Mouse (Mus musculus) midbrain, embryonic 11.5 days (tissue): ENCODE measurements at regions not wholly inside any gene's neighbourhood (a gene's known extent, or its start where the extent isn't known, plus 50 kb on each side); places are given as distances from the start of the nearest gene placed in this dataset.

ENCODE experiments used
- ATAC-seq: fragments of 200-750 bp; cut with Nextera tagmentation; 2 replicates; pipeline ENCODE4 v1.8.0; 2017; ENCODE audit warnings: moderate TSS enrichment, moderate library complexity; ENCODE audit not compliant: low FRiP score
- DNase-seq: peaks from one replicate; pipeline ENCODE4 v3.0.0; 2015; ENCODE audit warnings: low spot score; ENCODE audit errors: missing footprints
- H3K27ac ChIP-seq: fragments of 300-500 bp; sonication (generic); 2 replicates; pipeline ENCODE4 v1.5.1; 2014; ENCODE audit warnings: low read depth, low read length
- H3K27me3 ChIP-seq: fragments of 300-500 bp; sonication (generic); 2 replicates; pipeline ENCODE4 v1.6.1; 2014; ENCODE audit warnings: mild to moderate bottlenecking, low read length, moderate library complexity, mixed read lengths; ENCODE audit not compliant: control insufficient read depth, insufficient read depth
- H3K36me3 ChIP-seq: fragments of 300-500 bp; sonication (generic); 2 replicates; pipeline ENCODE4 v1.6.1; 2014; ENCODE audit warnings: mild to moderate bottlenecking, low read length, moderate library complexity, mixed read lengths; ENCODE audit not compliant: control insufficient read depth, insufficient read depth
- H3K4me1 ChIP-seq: fragments of 300-500 bp; sonication (generic); 2 replicates; pipeline ENCODE4 v1.6.1; 2014; ENCODE audit warnings: low read length; ENCODE audit not compliant: control insufficient read depth, insufficient read depth
- H3K4me2 ChIP-seq: fragments of 300-500 bp; sonication (generic); 2 replicates; pipeline ENCODE4 v1.6.1; 2014; ENCODE audit warnings: mild to moderate bottlenecking, moderate library complexity
- H3K4me3 ChIP-seq: fragments of 300-500 bp; sonication (generic); 2 replicates; pipeline ENCODE4 v1.5.1; 2014; ENCODE audit warnings: low read depth, low read length
- H3K9ac ChIP-seq: fragments of 300-500 bp; sonication (generic); 2 replicates; pipeline ENCODE4 v1.6.1; 2014; ENCODE audit warnings: low read length
- H3K9me3 ChIP-seq: fragments of 300-500 bp; sonication (generic); 2 replicates; pipeline ENCODE4 v1.6.1; 2016; ENCODE audit warnings: low read length; ENCODE audit not compliant: control insufficient read depth
- WGBS: fragments of 180-500 bp; shearing (Covaris S2); extraction: QIAGEN DNeasy Blood & Tissue Kit; methylation state at CpG from one replicate; pipeline ENCODE4 v1.1.7; 2014; 5-methylcytosine and 5-hydroxymethylcytosine counted together

GRCm38 (mm10) chr15:56278622-56279301, 1198.7 kb downstream of the Slc22a22 start:
- Histone ChIP-seq H3K9me3 (no peaks in the 10 kb centered on the region), H3K27ac (no peak overlapping the region), H3K27me3 (no peaks in the 10 kb centered on the region), H3K36me3 (no peaks in the 10 kb centered on the region), H3K9ac (no peak overlapping the region), H3K4me3 (no peak overlapping the region), H3K4me1 (no peaks in the 10 kb centered on the region), H3K4me2 (no peak overlapping the region)
- DNase-seq, result no peak
- 80% methylated on average over 7 of the region's 7 CpGs for WGBS
- ATAC-seq, result no peak

DNA sequence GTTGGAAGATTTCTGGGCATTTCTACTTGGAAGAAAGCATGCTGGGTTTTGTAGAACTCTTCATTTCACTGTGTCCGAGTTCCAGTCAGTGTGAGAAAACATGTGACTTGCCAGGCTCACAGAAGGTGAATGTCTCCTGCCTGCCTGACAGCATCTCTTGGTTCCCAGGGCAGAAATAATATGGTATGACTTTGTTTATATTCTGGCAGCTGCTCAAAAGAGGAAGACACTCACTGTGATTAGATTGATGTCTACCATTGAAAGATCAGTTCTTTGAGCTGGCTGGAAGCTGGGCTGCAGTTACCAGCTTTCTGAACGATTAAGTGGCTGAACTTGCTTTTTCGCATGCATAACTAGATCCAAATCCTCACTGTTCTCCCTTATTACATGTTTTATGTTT, 1199.4 kb downstream of the Slc22a22 start:
- Histone ChIP-seq H3K36me3 (no peaks in the 10 kb centered on the region), H3K4me3 (no peak overlapping the region), H3K9ac (no peak overlapping the region), H3K27me3 (no peaks in the 10 kb centered on the region), H3K4me1 (no peaks in the 10 kb centered on the region), H3K9me3 (no peaks in the 10 kb centered on the region), H3K27ac (no peak overlapping the region), H3K4me2 (no peak overlapping the region)
- DNase-seq, result no peak
- no peak for ATAC-seq
- WGBS, result 73% methylated on average over 3 of the region's 3 CpGs

DNA sequence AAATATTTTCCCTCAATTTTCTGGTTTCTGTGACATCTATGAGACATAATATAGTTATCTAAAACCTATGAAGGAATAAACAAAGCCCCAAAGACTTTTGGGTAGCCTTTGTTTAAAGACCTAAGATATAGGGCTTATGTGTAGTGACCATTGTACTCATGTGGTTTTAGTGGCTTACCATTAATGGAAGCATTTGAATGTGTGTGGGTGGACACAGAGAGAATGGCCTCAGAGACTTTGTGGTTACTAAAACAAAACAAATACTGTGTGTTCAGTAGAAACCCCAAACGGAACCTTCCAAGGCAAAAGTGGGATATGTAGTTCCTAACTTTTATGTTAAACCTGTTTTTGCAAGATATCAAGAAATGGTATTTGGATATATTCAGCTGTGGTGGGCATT, 1228.7 kb downstream of the Slc22a22 start:
- H3K4me1 ChIP-seq, result no peaks in the 10 kb centered on the region
- DNase-seq (no peak), ATAC-seq (no peak)
- H3K27me3 ChIP-seq, result no peaks in the 10 kb centered on the region
- H3K27ac ChIP-seq, result no peak overlapping the region
- H3K4me2 ChIP-seq, result no peak overlapping the region
- no peaks in the 10 kb centered on the region for H3K9me3 ChIP-seq
- no peaks in the 10 kb centered on the region for H3K36me3 ChIP-seq
- H3K4me3 ChIP-seq, result no peak overlapping the region
- 84% methylated on average over 1 of the region's 1 CpGs for WGBS
- H3K9ac ChIP-seq, result no peak overlapping the region

GRCm38 (mm10) chr15:56244004-56244735, 1233.3 kb downstream of the Slc22a22 start:
- H3K36me3 ChIP-seq, result no peaks in the 10 kb centered on the region
- DNase-seq, result no peak
- 75% methylated on average over 9 of the region's 9 CpGs for WGBS
- H3K4me1 ChIP-seq, result no peaks in the 10 kb centered on the region
- no peaks in the 10 kb centered on the region for H3K9me3 ChIP-seq
- no peak overlapping the region for H3K27ac ChIP-seq
- H3K4me3 ChIP-seq, result no peak overlapping the region
- no peak overlapping the region for H3K9ac ChIP-seq
- no peak overlapping the region for H3K4me2 ChIP-seq
- H3K27me3 ChIP-seq, result no peaks in the 10 kb centered on the region
- no peak for ATAC-seq

- no peaks in the 10 kb centered on the region for H3K9me3 ChIP-seq
- 93% methylated on average over 5 of the region's 5 CpGs for WGBS
- H3K4me3 ChIP-seq, result no peak overlapping the region
- no peak overlapping the region for H3K27ac ChIP-seq
- H3K4me2 ChIP-seq, result no peak overlapping the region
- ATAC-seq (no peak), DNase-seq (no peak)
- no peaks in the 10 kb centered on the region for H3K36me3 ChIP-seq
- H3K4me1 ChIP-seq, result no peaks in the 10 kb centered on the region
- H3K9ac ChIP-seq, result no peak overlapping the region
- H3K27me3 ChIP-seq, result no peaks in the 10 kb centered on the region
These were observed 1274.9 kb downstream of the Slc22a22 start for GRCm38 (mm10) chr15:56202552-56202951.

GRCm38 (mm10) chr15:56199336-56199735, 1278.1 kb downstream of the Slc22a22 start:
- WGBS, result 59% methylated on average over 2 of the region's 2 CpGs
- no peak for DNase-seq
- no peak for ATAC-seq
- no peak overlapping the region for H3K4me3 ChIP-seq
- no peak overlapping the region for H3K27ac ChIP-seq
- no peaks in the 10 kb centered on the region for H3K4me1 ChIP-seq
- no peaks in the 10 kb centered on the region for H3K36me3 ChIP-seq
- H3K9ac ChIP-seq, result no peak overlapping the region
- no peak overlapping the region for H3K4me2 ChIP-seq
- no peaks in the 10 kb centered on the region for H3K27me3 ChIP-seq
- no peaks in the 10 kb centered on the region for H3K9me3 ChIP-seq

DNA sequence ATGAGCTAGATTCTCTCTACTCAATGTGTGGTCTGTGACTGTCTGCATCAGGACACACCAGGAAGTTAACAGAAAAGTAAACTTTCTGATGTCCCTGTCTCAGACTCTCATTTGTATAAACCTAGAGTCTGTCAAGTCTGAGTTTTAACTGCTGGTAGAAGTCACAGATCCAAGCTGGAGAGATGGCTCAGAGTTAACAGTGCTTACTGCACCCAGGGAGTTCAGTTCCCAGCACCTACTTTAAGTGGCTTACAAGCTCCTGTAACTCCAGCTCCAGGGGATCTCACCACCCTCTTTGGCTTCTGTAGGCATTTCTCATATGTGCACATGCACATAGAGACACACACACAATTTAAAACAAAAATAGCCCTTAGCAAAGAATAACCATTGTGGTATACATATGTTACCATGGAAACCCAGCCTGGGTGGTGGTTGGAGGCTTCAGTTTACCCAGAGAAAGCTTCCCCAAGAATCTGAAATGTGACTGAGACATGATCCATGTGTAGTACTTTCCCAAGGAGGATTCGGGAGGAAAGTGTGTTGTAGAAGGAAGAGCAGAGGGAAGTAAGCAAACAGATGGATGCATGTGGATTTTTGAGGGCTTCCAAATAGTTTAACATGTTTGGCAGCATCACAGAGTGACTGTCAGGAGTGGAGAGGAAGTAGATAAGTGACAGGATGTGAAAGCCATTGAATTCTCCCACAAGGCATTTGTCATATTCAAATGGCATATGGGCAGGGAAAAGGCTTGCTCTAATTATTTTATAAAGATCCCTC, 1279.8 kb downstream of the Slc22a22 start:
- 69% methylated on average over 1 of the region's 1 CpGs for WGBS
- Histone ChIP-seq H3K4me1 (no peaks in the 10 kb centered on the region), H3K9me3 (no peaks in the 10 kb centered on the region), H3K36me3 (no peaks in the 10 kb centered on the region), H3K27me3 (no peaks in the 10 kb centered on the region), H3K9ac (no peak overlapping the region), H3K4me2 (no peak overlapping the region), H3K4me3 (no peak overlapping the region), H3K27ac (no peak overlapping the region)
- ATAC-seq (no peak), DNase-seq (no peak)

DNA sequence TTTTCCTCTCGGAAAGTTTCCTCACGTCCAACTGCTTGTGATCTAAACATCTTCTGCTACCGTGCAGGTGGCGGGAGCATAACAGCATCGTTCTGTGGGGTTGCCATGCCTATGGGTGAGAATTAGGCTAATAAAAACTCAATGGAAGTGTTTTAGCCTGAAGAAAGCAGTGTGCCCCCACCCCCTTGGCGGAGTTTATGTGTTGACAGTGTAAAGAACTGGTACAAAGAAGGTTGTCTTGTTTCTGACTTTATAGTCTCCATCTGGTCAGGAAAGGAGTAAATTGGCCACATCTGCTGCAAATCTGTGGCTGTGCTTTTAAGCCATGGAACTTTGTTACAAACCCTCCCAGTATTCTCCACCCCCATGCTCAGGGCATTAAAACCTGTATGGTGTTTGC, 1311.2 kb downstream of the Slc22a22 start:
- Histone ChIP-seq H3K9me3 (no peaks in the 10 kb centered on the region), H3K4me2 (no peak overlapping the region), H3K4me1 (no peaks in the 10 kb centered on the region), H3K27ac (no peak overlapping the region), H3K9ac (no peak overlapping the region), H3K27me3 (no peaks in the 10 kb centered on the region), H3K36me3 (no peaks in the 10 kb centered on the region), H3K4me3 (no peak overlapping the region)
- DNase-seq, result no peak
- no peak for ATAC-seq
- 78% methylated on average over 6 of the region's 6 CpGs for WGBS

- no peaks in the 10 kb centered on the region for H3K27me3 ChIP-seq
- no peak overlapping the region for H3K4me3 ChIP-seq
- DNase-seq, result no peak
- no peak overlapping the region for H3K9ac ChIP-seq
- ATAC-seq, result no peak
- H3K9me3 ChIP-seq, result no peaks in the 10 kb centered on the region
- no peak overlapping the region for H3K27ac ChIP-seq
- no peaks in the 10 kb centered on the region for H3K4me1 ChIP-seq
- H3K36me3 ChIP-seq, result no peaks in the 10 kb centered on the region
- 81% methylated on average over 2 of the region's 2 CpGs for WGBS
- no peak overlapping the region for H3K4me2 ChIP-seq
These were observed 1318.7 kb downstream of the Slc22a22 start for GRCm38 (mm10) chr15:56158726-56159125.
